Mouse (Mus musculus) ES-Bruce4 (cell line): ENCODE results near the gene Gm20662.

Source experiments
- CTCF ChIP-seq: IDR thresholded peaks from one replicate; pipeline ENCODE4 v1.8.1; 2011; ENCODE audit warnings: low read depth, low read length
- EP300 ChIP-seq: IDR thresholded peaks from 2 replicates; pipeline ENCODE4 v1.6.1; 2011; ENCODE audit warnings: low read depth, low read length; ENCODE audit not compliant: insufficient read depth
- POLR2A ChIP-seq: IDR thresholded peaks from one replicate; pipeline ENCODE4 v1.8.1; 2011; ENCODE audit warnings: low read length; ENCODE audit not compliant: insufficient read depth

DNA sequence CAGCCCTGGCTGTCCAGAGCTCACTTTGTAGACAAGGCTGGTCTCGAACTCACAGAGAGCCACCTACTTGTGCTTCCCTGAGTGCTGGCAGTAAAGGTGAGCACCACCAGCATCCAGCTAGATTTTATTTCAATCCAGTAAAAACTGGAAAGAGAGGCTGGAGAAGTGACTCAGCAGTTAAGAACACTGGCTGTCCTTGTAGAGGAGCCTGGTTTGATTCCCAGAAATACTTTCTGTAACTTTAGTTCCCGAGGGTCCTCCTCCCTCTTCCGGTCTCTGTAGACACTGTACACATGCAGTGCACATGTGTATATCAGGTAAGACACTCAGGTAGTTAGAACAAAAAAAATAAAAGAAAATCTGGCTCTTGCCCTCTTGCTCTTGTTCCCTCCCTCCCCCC, 8.2 kb upstream of the Gm20662 start:
- TF ChIP-seq POLR2A: no peak
- TF ChIP-seq CTCF: no peak
- TF ChIP-seq EP300: no peak
